Mouse (Mus musculus) kidney, embryonic 16.5 days (tissue): ENCODE measurements around the gene Tmem239. TPM values are rescaled to one million over a fixed set of nuclear protein-coding genes. Genes with fewer than 3 reads are reported as not detected.
A peak's percentile ranks its signal among the peaks of the same experiment; 100 is the strongest.

Source experiments
- ATAC-seq: fragments of 200-750 bp; cut with Nextera tagmentation; 2 replicates; pipeline ENCODE4 v1.8.0; 2017; ENCODE audit warnings: moderate TSS enrichment; ENCODE audit not compliant: low FRiP score, low TSS enrichment
- H3K27ac ChIP-seq: fragments of 300-500 bp; sonication (generic); 2 replicates; pipeline ENCODE4 v1.5.1; 2014; ENCODE audit warnings: low read length
- H3K27me3 ChIP-seq: fragments of 300-500 bp; sonication (generic); 2 replicates; pipeline ENCODE4 v1.6.1; 2014; ENCODE audit warnings: low read length, control low read depth, mixed read lengths; ENCODE audit not compliant: insufficient read depth
- H3K36me3 ChIP-seq: fragments of 300-500 bp; sonication (generic); 2 replicates; pipeline ENCODE4 v1.6.1; 2014; ENCODE audit warnings: low read length, control low read depth, mixed read lengths; ENCODE audit not compliant: insufficient read depth
- H3K4me1 ChIP-seq: fragments of 300-500 bp; sonication (generic); 2 replicates; pipeline ENCODE4 v1.6.1; 2014; ENCODE audit warnings: low read length, control low read depth, mixed read lengths; ENCODE audit not compliant: insufficient read depth
- H3K4me2 ChIP-seq: fragments of 300-500 bp; sonication (generic); replicated peaks from 2 replicates; pipeline ENCODE4 v1.6.1; 2014; ENCODE audit warnings: low read depth, low read length
- H3K4me3 ChIP-seq: fragments of 300-500 bp; sonication (generic); 2 replicates; pipeline ENCODE4 v1.5.1; 2014; ENCODE audit warnings: mild to moderate bottlenecking, low read length
- H3K9ac ChIP-seq: fragments of 300-500 bp; sonication (generic); replicated peaks from 2 replicates; pipeline ENCODE4 v1.6.1; 2014; ENCODE audit warnings: low read length
- H3K9me3 ChIP-seq: fragments of 300-500 bp; sonication (generic); 2 replicates; pipeline ENCODE4 v1.6.1; 2016; ENCODE audit warnings: low read length, control low read depth
- WGBS: fragments of 180-500 bp; shearing (Covaris S2); extraction: QIAGEN DNeasy Blood & Tissue Kit; methylation state at CpG from one replicate; pipeline ENCODE4 v1.1.7; 2014; 5-methylcytosine and 5-hydroxymethylcytosine counted together
- polyA plus RNA-seq: library from polyadenylated mRNA; unstranded; fragments of >200 nt; fragmentation: Nextera tagmentation; extraction: Ambion mirVana; gene quantifications from 2 replicates; pipeline ENCODE4 v1.2.1, GENCODE M21; 2015

Tmem239 gene
- polyA plus RNA-seq, 1 experiment from 2014 or later: not detected

DNA sequence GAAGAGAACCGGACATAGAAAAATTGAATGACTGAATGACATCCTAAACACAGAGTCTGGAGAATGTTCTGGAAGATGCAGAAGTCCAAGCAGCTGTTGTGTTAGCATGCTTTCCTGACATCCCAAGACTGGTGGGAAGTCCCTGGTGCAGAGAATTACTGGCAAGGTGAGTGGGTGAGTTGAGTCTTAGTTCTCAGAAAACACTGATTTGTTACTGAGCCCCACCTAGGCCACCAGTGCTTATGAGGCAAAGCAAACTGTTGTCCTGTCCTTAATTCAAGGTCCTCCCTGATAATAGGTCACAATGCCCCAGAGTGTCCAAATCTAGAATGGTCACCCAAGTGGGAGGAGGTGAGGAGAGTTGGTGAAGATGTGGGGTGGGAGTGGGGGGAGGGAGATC is 1.3 kb upstream of the Tmem239 start, which contains the start of the genes Gm28372 and 1700020A23Rik:
Gene Gm28372 (plus strand): TSS at position 301 of the 400 bp plus-strand sequence.
Gene 1700020A23Rik (plus strand): TSS at position 321 of the 400 bp plus-strand sequence.
- ATAC-seq: no peak
- Histone ChIP-seq H3K36me3 (no peaks in the 10 kb centered on the region), H3K27ac (no peak within 1 kb of the TSS), H3K4me3 (no peak within 1 kb of the TSS), H3K4me2 (no peak within 1 kb of the TSS), H3K27me3 (no peaks in the 10 kb centered on the region), H3K4me1 (0 out of 2 replicates have a peak, but pooled peaks cover 6% of the 10 kb centered on the region), H3K9ac (no peak within 1 kb of the TSS), H3K9me3 (no peaks in the 10 kb centered on the region)
- WGBS: 94% methylated on average over 1 of the region's 1 CpGs

- H3K4me1 ChIP-seq: 0 out of 2 replicates have a peak, but pooled peaks cover 9% of the 10 kb centered on the region
- H3K4me2 ChIP-seq: no peak overlapping the region
- H3K36me3 ChIP-seq: no peaks in the 10 kb centered on the region
- no peaks in the 10 kb centered on the region for H3K27me3 ChIP-seq
- no peaks in the 10 kb centered on the region for H3K9me3 ChIP-seq
- 0 out of 2 replicates have a peak, but pooled peaks have one; percentile 57 for ATAC-seq
- H3K9ac ChIP-seq: no peak overlapping the region
- no peak overlapping the region for H3K4me3 ChIP-seq
- 7% methylated on average over 6 of the region's 6 CpGs for WGBS
- H3K27ac ChIP-seq: no peak overlapping the region
Observed at GRCm38 (mm10) chr2:130408194-130408593, 1.9 kb downstream of the Tmem239 start.

DNA sequence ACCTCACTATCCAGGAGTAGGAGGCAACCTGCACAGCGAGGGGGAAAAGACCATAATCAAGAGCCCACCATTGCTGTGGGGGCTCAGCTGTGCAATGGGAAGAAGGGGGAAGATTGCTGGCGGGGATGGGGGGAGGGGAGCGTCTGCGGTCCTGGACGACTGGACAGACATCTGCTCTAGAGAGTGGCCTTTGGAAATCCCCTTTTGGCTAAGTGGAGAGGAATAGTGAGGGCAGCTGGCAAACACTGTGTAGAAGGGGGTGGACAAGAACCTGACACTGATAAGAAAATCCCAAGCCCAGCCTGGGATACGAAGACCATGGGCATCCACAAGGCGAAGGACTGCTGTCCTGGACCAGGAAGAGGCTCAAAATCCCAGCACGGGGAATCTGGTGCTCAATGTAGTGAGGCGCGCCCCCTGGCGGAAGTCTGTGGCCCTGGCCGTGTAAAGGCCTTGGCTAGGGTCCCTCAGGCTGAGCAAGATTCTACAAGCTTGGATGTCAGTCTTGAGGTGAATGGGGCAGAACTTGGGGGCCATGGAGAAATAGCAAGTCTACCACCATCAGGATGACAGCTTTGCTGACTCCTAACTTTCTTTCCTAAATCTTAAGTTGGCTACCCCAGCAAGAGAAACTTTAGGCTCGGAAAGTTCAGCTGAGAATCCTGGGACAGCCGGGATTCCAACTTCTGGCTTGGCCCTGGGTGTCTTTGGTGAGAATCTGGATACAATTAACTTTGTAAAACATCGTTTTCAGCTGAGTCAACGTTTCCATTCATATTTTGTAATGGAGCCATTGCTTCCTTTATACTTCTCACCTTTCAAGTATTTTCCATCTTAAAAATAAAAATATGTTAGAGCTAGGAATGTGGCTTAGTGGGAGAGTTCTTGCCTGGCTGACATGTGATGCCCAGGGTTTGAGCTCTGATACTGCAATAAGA is 5.5 kb downstream of the Tmem239 start:
- 32% methylated on average over 16 of the region's 16 CpGs for WGBS
- no peaks in the 10 kb centered on the region for H3K36me3 ChIP-seq
- no peaks in the 10 kb centered on the region for H3K27me3 ChIP-seq
- H3K27ac ChIP-seq: no peak overlapping the region
- no peak overlapping the region for H3K4me3 ChIP-seq
- no peak overlapping the region for H3K4me2 ChIP-seq
- H3K9me3 ChIP-seq: no peaks in the 10 kb centered on the region
- 0 out of 2 replicates have a peak, but pooled peaks cover 9% of the 10 kb centered on the region for H3K4me1 ChIP-seq
- no peak overlapping the region for H3K9ac ChIP-seq
- peak; percentile 82 for ATAC-seq

GRCm38 (mm10) chr2:130412775-130413174 is 6.5 kb downstream of the Tmem239 start:
- 84% methylated on average over 3 of the region's 3 CpGs for WGBS
- no peak for ATAC-seq
- H3K4me2 ChIP-seq: no peak overlapping the region

GRCm38 (mm10) chr2:130414094-130414856 is 8.0 kb downstream of the Tmem239 start:
- Histone ChIP-seq H3K9me3 (no peaks in the 10 kb centered on the region), H3K27ac (no peak overlapping the region), H3K27me3 (no peaks in the 10 kb centered on the region), H3K4me3 (no peak overlapping the region), H3K4me2 (no peak overlapping the region), H3K4me1 (0 out of 2 replicates have a peak, but pooled peaks cover 2% of the 10 kb centered on the region), H3K36me3 (no peaks in the 10 kb centered on the region), H3K9ac (no peak overlapping the region)
- no peak for ATAC-seq
- 74% methylated on average over 6 of the region's 6 CpGs for WGBS

More at GRCm38 (mm10) chr2:130412775-130413174, 6.5 kb downstream of the Tmem239 start:
- Histone ChIP-seq H3K27me3 (no peaks in the 10 kb centered on the region), H3K27ac (no peak overlapping the region), H3K9me3 (no peaks in the 10 kb centered on the region), H3K4me3 (no peak overlapping the region), H3K4me1 (0 out of 2 replicates have a peak, but pooled peaks cover 9% of the 10 kb centered on the region), H3K36me3 (no peaks in the 10 kb centered on the region), H3K9ac (no peak overlapping the region)

GRCm38 (mm10) chr2:130421781-130422620 is 15.7 kb downstream of the Tmem239 start:
- Histone ChIP-seq H3K36me3 (peaks cover 12% of the 10 kb centered on the region; the same call in 1 of the 2 replicates), H3K4me2 (no peak overlapping the region), H3K4me1 (peaks cover 16% of the 10 kb centered on the region), H3K4me3 (no peak overlapping the region), H3K9me3 (no peaks in the 10 kb centered on the region), H3K27ac (no peak overlapping the region), H3K27me3 (no peaks in the 10 kb centered on the region), H3K9ac (no peak overlapping the region)
- ATAC-seq: no peak
- 94% methylated on average over 26 of the region's 26 CpGs for WGBS

- ATAC-seq: peak; percentile 65
Observed at GRCm38 (mm10) chr2:130423397-130424125, 17.3 kb downstream of the Tmem239 start.

DNA sequence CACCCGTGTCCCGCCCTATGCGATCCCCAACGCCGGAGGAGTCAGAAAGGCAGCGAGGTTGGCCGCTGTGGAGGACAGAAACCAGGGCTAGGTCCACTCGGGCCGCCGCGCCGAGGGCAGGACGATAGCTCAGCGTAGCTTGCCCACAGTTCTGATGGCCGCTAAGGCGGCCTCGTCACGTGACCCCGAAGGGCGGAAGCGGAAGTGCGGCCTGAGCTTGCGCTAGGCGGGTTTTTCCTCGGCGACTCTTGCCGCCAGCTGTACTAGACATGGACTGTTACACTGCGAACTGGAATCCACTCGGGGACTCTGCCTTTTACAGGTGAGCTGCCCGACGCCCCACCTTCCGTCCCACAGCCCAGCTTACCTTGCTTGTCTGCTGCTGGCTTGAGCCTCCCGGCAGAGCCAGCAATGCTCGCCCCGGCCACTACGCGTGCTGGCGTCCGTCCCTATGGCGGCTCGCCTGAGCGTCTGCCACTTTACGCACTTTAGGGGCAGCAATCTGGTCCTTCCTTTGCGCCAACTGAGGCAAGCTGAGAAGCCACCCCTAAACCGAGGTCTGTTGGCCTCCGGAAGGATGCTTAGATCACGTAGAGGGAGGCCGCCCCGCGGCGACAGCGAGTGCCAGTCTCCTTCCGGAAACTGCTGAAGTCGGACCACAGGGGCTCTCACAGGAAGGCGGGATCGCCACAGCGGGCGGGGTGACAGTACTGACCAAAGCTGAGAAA is 18.0 kb downstream of the Tmem239 start, which contains the start of the genes Vps16 and Pced1a:
Gene Vps16 (plus strand): TSS at position 214 of the 728 bp plus-strand sequence.
Gene Pced1a (minus strand): TSS at position 576 of the 728 bp plus-strand sequence.
- under 1% methylated on average over 58 of the region's 58 CpGs for WGBS
- Histone ChIP-seq H3K4me3 (peak within 1 kb of the TSS; percentile 95), H3K27me3 (no peaks in the 10 kb centered on the region), H3K27ac (peak within 1 kb of the TSS; percentile 91), H3K36me3 (peaks cover 12% of the 10 kb centered on the region; the same call in 1 of the 2 replicates), H3K4me2 (peak within 1 kb of the TSS; percentile 94), H3K4me1 (peaks cover 16% of the 10 kb centered on the region), H3K9ac (peak within 1 kb of the TSS; percentile 93), H3K9me3 (no peaks in the 10 kb centered on the region)
- ATAC-seq: peak; percentile 95

More at GRCm38 (mm10) chr2:130423397-130424125, 17.3 kb downstream of the Tmem239 start:
- Histone ChIP-seq H3K27me3 (no peaks in the 10 kb centered on the region), H3K9me3 (no peaks in the 10 kb centered on the region), H3K4me2 (peak overlapping the region; percentile 94), H3K36me3 (peaks cover 12% of the 10 kb centered on the region; the same call in 1 of the 2 replicates), H3K27ac (peak overlapping the region; percentile 91), H3K4me3 (peak overlapping the region; percentile 95), H3K9ac (peak overlapping the region; percentile 93), H3K4me1 (peaks cover 16% of the 10 kb centered on the region)
- WGBS: 12% methylated on average over 49 of the region's 49 CpGs
